Mouse (Mus musculus): ENCODE measurements around the gene Krt19. TPM values are rescaled to one million over a fixed set of nuclear protein-coding genes. Genes with fewer than 3 reads are reported as not detected.

Gene Krt19
- total and polyA plus RNA-seq, 2 experiments: 2.4 to 4.5 TPM

DNA sequence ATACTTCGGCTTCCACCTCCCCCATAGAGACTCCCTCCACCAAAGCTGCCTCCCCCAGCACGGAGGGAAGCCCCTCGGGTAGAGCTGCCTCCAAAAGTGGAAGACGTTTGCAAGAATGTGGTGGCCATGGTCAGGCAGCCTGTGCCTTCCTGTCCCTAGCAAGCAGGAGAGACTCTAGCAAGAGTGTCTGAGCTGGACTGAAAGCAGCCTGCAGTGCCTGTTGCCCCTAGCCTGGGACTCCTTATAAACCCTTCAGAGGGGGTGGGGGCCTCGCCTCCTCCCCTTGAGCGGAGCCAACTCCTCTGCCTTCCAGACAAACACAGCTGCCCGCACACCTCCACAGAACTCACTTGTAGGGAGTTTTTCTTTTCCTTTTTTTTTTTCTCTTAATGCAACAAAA, 12.7 kb downstream of the Krt19 start, which contains the start of gene Krt15:
TSS of gene Krt15 (minus strand) at position 198 of the 400 bp plus-strand sequence.
- WGBS: 61% methylated on average over 7 of the region's 7 CpGs
- DNase-seq (ENCODE audit: extremely low read depth, low read depth, low spot score): no peak
- Histone ChIP-seq H3K27ac (replicated peaks; ENCODE audit: insufficient read depth, low read depth, low read length) (no peak within 1 kb of the TSS), H3K79me2 (ENCODE audit: control insufficient read depth, insufficient read depth, low read length) (no peaks in the 10 kb centered on the region), H3K9ac (ENCODE audit: low read depth, low read length) (no peak within 1 kb of the TSS), H3K4me1 (ENCODE audit: control insufficient read depth, insufficient read depth, low read length) (no peaks in the 10 kb centered on the region), H3K36me3 (ENCODE audit: control insufficient read depth, insufficient read depth, low read length) (no peaks in the 10 kb centered on the region), H3K4me3 (ENCODE audit: insufficient read depth, low read depth, low read length) (no peak within 1 kb of the TSS), H3K27me3 (ENCODE audit: control insufficient read depth, insufficient read depth, low read length) (no peaks in the 10 kb centered on the region)
- TF ChIP-seq CTCF (IDR thresholded peaks at IDR 0.05; ENCODE audit: low read depth, low read length) (no peak), POLR2A (IDR thresholded peaks at IDR 0.05; ENCODE audit: extremely low read depth, insufficient read depth, low read length) (no peak)

DNA sequence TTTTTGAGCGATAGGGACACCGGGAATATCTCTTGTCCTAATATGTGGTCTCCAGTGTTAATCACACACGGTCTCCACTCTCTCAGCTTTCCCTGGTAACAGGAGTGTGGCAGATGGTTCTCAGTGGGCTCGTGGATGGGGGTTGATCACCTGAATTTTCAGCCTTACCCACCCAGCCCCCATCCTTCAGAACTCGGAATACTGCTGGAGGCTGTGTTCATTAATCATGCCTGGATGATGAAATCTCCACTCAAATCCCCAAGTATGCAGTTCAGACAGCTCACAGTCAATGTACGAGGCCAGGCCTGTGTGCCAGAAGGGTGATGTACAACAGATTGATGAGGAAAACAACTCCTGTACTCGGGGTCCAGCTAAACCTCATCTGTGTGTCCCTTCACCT, 23.6 kb downstream of the Krt19 start:
- Histone ChIP-seq H3K79me2 (ENCODE audit: control insufficient read depth, insufficient read depth, low read length) (no peaks in the 10 kb centered on the region), H3K4me1 (ENCODE audit: control insufficient read depth, insufficient read depth, low read length) (no peaks in the 10 kb centered on the region), H3K27ac (replicated peaks; ENCODE audit: insufficient read depth, low read depth, low read length) (no peak overlapping the region), H3K36me3 (ENCODE audit: control insufficient read depth, insufficient read depth, low read length) (no peaks in the 10 kb centered on the region), H3K9ac (ENCODE audit: low read depth, low read length) (no peak overlapping the region), H3K4me3 (ENCODE audit: insufficient read depth, low read depth, low read length) (no peak overlapping the region), H3K27me3 (ENCODE audit: control insufficient read depth, insufficient read depth, low read length) (no peaks in the 10 kb centered on the region)
- TF ChIP-seq CTCF (IDR thresholded peaks at IDR 0.05; ENCODE audit: low read depth, low read length) (no peak), POLR2A (IDR thresholded peaks at IDR 0.05; ENCODE audit: extremely low read depth, insufficient read depth, low read length) (no peak)
- no peak for DNase-seq (ENCODE audit: extremely low read depth, low read depth, low spot score)
- WGBS: 80% methylated on average over 7 of the region's 7 CpGs

DNA sequence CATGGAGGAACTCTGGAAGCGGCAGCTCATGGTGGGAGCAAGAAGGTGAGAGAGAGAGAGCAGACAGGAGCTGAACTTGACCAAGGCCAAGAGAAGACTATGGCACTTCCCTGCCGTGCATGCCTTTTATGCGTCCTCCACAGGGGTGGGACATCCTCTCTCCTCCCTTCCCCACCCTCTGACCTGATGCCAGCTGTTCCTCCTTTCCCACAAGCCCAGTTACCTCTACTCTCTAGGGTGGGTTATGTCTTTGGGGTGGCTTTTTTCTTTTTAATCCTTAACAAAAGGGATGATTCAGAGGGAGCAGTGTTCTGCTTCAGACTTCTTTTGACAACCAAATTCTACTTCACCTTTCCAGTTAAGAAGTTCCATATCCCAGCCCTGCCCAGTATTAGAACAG, 27.0 kb downstream of the Krt19 start, which contains the start of gene Krt13:
TSS of gene Krt13 (minus strand) at position 101 of the 400 bp plus-strand sequence.
- H3K27me3 ChIP-seq (ENCODE audit: control insufficient read depth, insufficient read depth, low read length): no peaks in the 10 kb centered on the region

DNA sequence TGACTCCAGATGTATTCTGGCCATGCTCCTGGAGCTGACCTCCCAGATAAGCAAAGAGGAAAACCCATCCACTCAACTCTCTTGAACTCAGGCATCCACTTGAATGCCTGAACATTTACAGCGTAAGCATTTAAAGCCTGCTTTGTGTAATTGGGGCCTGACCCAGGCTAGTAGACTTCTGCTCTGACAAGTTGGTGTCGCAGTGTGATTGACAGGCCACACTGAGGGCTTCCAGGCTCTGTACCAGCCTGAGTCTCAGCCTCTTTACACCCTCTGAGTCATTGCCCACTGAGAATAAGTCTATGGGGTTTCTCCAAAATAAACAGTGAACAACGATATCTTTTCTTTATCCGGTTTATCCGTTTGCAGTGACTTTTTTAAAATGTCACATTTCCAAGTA, 28.1 kb downstream of the Krt19 start:
- 80% methylated on average over 5 of the region's 5 CpGs for WGBS
- no peak for DNase-seq (ENCODE audit: extremely low read depth, low read depth, low spot score)
- H3K27ac ChIP-seq (replicated peaks; ENCODE audit: insufficient read depth, low read depth, low read length): no peak overlapping the region
- H3K4me1 ChIP-seq (ENCODE audit: control insufficient read depth, insufficient read depth, low read length): no peaks in the 10 kb centered on the region
- TF ChIP-seq POLR2A (IDR thresholded peaks at IDR 0.05; ENCODE audit: extremely low read depth, insufficient read depth, low read length) (no peak), CTCF (IDR thresholded peaks at IDR 0.05; ENCODE audit: low read depth, low read length) (no peak)
- H3K79me2 ChIP-seq (ENCODE audit: control insufficient read depth, insufficient read depth, low read length): no peaks in the 10 kb centered on the region
- no peak overlapping the region for H3K9ac ChIP-seq (ENCODE audit: low read depth, low read length)
- no peaks in the 10 kb centered on the region for H3K36me3 ChIP-seq (ENCODE audit: control insufficient read depth, insufficient read depth, low read length)
- H3K27me3 ChIP-seq (ENCODE audit: control insufficient read depth, insufficient read depth, low read length): no peaks in the 10 kb centered on the region
- no peak overlapping the region for H3K4me3 ChIP-seq (ENCODE audit: insufficient read depth, low read depth, low read length)

More for the DNA sequence above, 27.0 kb downstream of the Krt19 start, which contains the start of gene Krt13:
- Histone ChIP-seq H3K79me2 (ENCODE audit: control insufficient read depth, insufficient read depth, low read length) (no peaks in the 10 kb centered on the region), H3K36me3 (ENCODE audit: control insufficient read depth, insufficient read depth, low read length) (no peaks in the 10 kb centered on the region), H3K9ac (ENCODE audit: low read depth, low read length) (no peak within 1 kb of the TSS), H3K4me1 (ENCODE audit: control insufficient read depth, insufficient read depth, low read length) (no peaks in the 10 kb centered on the region), H3K4me3 (ENCODE audit: insufficient read depth, low read depth, low read length) (no peak within 1 kb of the TSS), H3K27ac (replicated peaks; ENCODE audit: insufficient read depth, low read depth, low read length) (no peak within 1 kb of the TSS)
- 74% methylated on average over 3 of the region's 3 CpGs for WGBS
- DNase-seq (ENCODE audit: extremely low read depth, low read depth, low spot score): no peak
- no peak for TF ChIP-seq POLR2A (IDR thresholded peaks at IDR 0.05; ENCODE audit: extremely low read depth, insufficient read depth, low read length)
- TF ChIP-seq CTCF (IDR thresholded peaks at IDR 0.05; ENCODE audit: low read depth, low read length): no peak

DNA sequence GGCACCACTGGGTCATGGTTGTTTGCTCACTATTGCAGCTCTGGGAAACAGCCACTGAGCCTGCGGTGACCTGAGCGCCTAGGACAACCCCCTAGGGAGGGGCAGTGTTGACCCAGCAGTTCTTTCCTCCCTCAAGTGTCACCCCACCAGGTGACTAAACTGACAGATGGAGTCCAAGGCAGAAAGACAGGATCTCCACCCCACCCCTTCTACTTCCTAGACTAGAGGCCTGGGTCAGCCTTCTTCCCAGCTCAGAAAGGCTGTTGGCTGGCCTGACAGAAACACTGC, 34.8 kb downstream of the Krt19 start:
- Histone ChIP-seq H3K4me1 (ENCODE audit: control insufficient read depth, insufficient read depth, low read length) (no peaks in the 10 kb centered on the region), H3K79me2 (ENCODE audit: control insufficient read depth, insufficient read depth, low read length) (no peaks in the 10 kb centered on the region), H3K27ac (replicated peaks; ENCODE audit: insufficient read depth, low read depth, low read length) (no peak overlapping the region), H3K36me3 (ENCODE audit: control insufficient read depth, insufficient read depth, low read length) (no peaks in the 10 kb centered on the region), H3K27me3 (ENCODE audit: control insufficient read depth, insufficient read depth, low read length) (no peaks in the 10 kb centered on the region), H3K4me3 (ENCODE audit: insufficient read depth, low read depth, low read length) (no peak overlapping the region), H3K9ac (ENCODE audit: low read depth, low read length) (no peak overlapping the region)
- DNase-seq (ENCODE audit: extremely low read depth, low read depth, low spot score): no peak
- no peak for TF ChIP-seq CTCF (IDR thresholded peaks at IDR 0.05; ENCODE audit: low read depth, low read length)
- no peak for TF ChIP-seq POLR2A (IDR thresholded peaks at IDR 0.05; ENCODE audit: extremely low read depth, insufficient read depth, low read length)
- 54% methylated on average over 2 of the region's 2 CpGs for WGBS

DNA sequence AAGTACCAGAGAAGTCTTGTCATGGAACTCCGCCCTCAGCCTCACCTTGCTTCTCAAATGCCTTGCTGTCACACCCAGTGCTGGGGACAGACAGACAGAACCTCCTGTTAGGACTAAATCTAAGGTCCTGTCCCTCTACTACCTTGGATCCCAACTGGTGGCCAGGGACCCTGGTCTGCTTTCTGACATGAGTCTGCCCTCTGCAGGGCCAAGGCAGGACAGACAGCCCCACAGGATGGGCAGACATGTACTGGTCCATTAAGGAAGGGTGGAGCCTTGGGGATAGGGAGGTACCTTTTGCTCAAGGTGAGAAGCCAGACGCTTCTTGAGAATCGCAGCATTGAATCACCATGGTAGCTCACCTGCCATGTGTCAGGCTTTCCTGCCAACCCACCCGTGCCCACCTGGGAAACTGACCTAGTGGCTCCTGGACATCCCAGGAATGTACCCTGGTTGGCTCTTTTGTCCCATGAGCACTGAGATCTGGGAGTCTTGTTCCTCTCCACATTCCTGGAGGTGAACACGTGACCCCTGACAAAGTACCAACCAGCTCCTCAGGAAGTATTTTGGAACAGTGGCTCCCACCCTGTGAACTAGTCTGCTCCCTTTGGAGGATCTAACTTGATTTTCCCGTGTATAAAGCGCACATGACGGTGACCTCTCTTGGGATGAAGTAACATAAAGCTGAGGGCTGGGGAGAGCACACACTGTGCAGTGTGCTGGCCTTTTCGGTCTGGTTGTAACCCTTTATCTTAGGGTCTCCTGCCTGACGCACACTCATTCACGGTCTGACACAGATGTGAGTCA, 35.3 kb downstream of the Krt19 start:
- no peaks in the 10 kb centered on the region for H3K36me3 ChIP-seq (ENCODE audit: control insufficient read depth, insufficient read depth, low read length)
- no peak overlapping the region for H3K4me3 ChIP-seq (ENCODE audit: insufficient read depth, low read depth, low read length)
- TF ChIP-seq POLR2A (IDR thresholded peaks at IDR 0.05; ENCODE audit: extremely low read depth, insufficient read depth, low read length) (no peak), CTCF (IDR thresholded peaks at IDR 0.05; ENCODE audit: low read depth, low read length) (no peak)
- no peaks in the 10 kb centered on the region for H3K79me2 ChIP-seq (ENCODE audit: control insufficient read depth, insufficient read depth, low read length)
- H3K27me3 ChIP-seq (ENCODE audit: control insufficient read depth, insufficient read depth, low read length): no peaks in the 10 kb centered on the region
- WGBS: 69% methylated on average over 11 of the region's 11 CpGs
- no peak overlapping the region for H3K9ac ChIP-seq (ENCODE audit: low read depth, low read length)
- H3K4me1 ChIP-seq (ENCODE audit: control insufficient read depth, insufficient read depth, low read length): no peaks in the 10 kb centered on the region
- DNase-seq (ENCODE audit: extremely low read depth, low read depth, low spot score): no peak
- H3K27ac ChIP-seq (replicated peaks; ENCODE audit: insufficient read depth, low read depth, low read length): no peak overlapping the region

Data from liver, adult 2 months (tissue).